In the genomic region with DNA sequence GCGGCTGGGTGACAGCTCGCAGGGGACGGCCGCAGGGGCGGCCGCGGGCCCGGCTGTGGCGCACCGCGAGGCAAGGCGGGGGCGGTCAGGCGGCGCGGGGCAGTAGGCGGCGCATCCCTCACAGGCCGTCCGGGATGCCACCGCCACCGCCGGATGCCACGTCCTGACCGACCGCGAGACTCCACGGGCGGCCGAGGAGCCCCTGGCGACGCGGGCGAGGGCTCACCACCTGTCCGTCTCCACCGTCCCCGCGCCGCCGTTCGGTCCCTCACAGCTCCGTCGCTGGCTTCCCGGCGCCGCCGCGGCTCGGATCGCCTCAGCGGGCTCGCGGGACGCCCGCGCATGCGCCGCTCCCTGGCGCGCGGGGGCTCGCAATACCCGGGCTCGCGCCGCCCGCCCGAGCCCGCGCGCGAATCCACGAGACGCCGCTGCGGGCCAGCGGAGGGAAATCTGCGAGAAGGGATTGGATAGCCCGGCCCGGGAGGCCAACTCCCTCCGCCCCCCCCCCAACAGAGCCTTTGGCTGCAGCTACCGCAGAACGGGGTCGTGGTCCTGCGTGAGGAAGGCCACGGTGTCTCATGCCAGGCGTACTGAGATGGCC, we compare ENCODE assay signal across 8 mouse cellular contexts. TPM values are rescaled to one million over a fixed set of nuclear protein-coding genes. Genes with fewer than 3 reads are reported as not detected.
A peak's percentile ranks its signal among the peaks of the same experiment; 100 is the strongest.
DNase-seq lines count a peak whose midpoint lies in the region; ATAC-seq and TF ChIP-seq lines count a peak whose summit lies in the region.

Gene Dock3, minus strand, starts transcription at position 371 of the 601 bp plus-strand sequence.

- H3K27me3 ChIP-seq in embryonic facial prominence, embryonic 13.5 days, result peaks cover 92% of the 10 kb centered on the region
- peaks cover 74% of the 10 kb centered on the region for H3K27me3 ChIP-seq in heart, embryonic 11.5 days (ENCODE audit: control insufficient read depth, insufficient read depth, low read length)
- H3K27me3 ChIP-seq in liver, embryonic 14.5 days (ENCODE audit: control insufficient read depth, insufficient read depth, low read length), result peaks cover 57% of the 10 kb centered on the region
- H3K27me3 ChIP-seq in neural tube, embryonic 13.5 days, result peaks cover 62% of the 10 kb centered on the region

- peak within 1 kb of the TSS; percentile 62 for H3K9ac ChIP-seq in embryonic facial prominence, embryonic 13.5 days
- peak within 1 kb of the TSS; percentile 50; the same call in 1 of the 2 replicates for H3K9ac ChIP-seq in heart, embryonic 11.5 days (ENCODE audit: low read depth, low read length)
- H3K9ac ChIP-seq in liver, embryonic 14.5 days (replicated peaks), result no peak within 1 kb of the TSS
- H3K9ac ChIP-seq in neural tube, embryonic 13.5 days, result peak within 1 kb of the TSS; percentile 93

- no peak for TF ChIP-seq CTCF in liver, embryonic 14.5 days (IDR thresholded peaks at IDR 0.05; ENCODE audit: low read depth)

- no peak for TF ChIP-seq EP300 in liver, embryonic 14.5 days (IDR thresholded peaks at IDR 0.05; ENCODE audit: low read depth)

- no peaks in the 10 kb centered on the region for H3K9me3 ChIP-seq in embryonic facial prominence, embryonic 13.5 days
- H3K9me3 ChIP-seq in heart, embryonic 11.5 days (replicated peaks; ENCODE audit: control insufficient read depth, low read length), result no peaks in the 10 kb centered on the region
- no peaks in the 10 kb centered on the region for H3K9me3 ChIP-seq in liver, embryonic 14.5 days (ENCODE audit: control insufficient read depth, low read length)
- no peaks in the 10 kb centered on the region for H3K9me3 ChIP-seq in neural tube, embryonic 13.5 days

- peak within 1 kb of the TSS; percentile 99 for H3K4me2 ChIP-seq in embryonic facial prominence, embryonic 13.5 days
- peak within 1 kb of the TSS; percentile 99 for H3K4me2 ChIP-seq in heart, embryonic 11.5 days
- peak within 1 kb of the TSS; percentile 64 for H3K4me2 ChIP-seq in liver, embryonic 14.5 days (ENCODE audit: low read depth)
- peak within 1 kb of the TSS; percentile 73 for H3K4me2 ChIP-seq in neural tube, embryonic 13.5 days

- H3K4me3 ChIP-seq in embryonic facial prominence, embryonic 13.5 days, result peak within 1 kb of the TSS; percentile 59
- H3K4me3 ChIP-seq in heart, embryonic 11.5 days (ENCODE audit: low read depth, low read length), result peak within 1 kb of the TSS; percentile 63
- peak within 1 kb of the TSS; percentile 18 to 39; a peak in 3 of 4 replicates for H3K4me3 ChIP-seq in liver, embryonic 14.5 days (ENCODE audit: insufficient read depth in 1 of 2, low read depth in 2 of 2, low read length in 2 of 2)
- H3K4me3 ChIP-seq in neural tube, embryonic 13.5 days, result peak within 1 kb of the TSS; percentile 87

- H3K36me3 ChIP-seq in embryonic facial prominence, embryonic 13.5 days, result no peaks in the 10 kb centered on the region
- no peaks in the 10 kb centered on the region for H3K36me3 ChIP-seq in heart, embryonic 11.5 days (ENCODE audit: control insufficient read depth, insufficient read depth, low read length)
- H3K36me3 ChIP-seq in liver, embryonic 14.5 days (replicated peaks; ENCODE audit: control insufficient read depth, insufficient read depth, low read depth), result no peaks in the 10 kb centered on the region
- no peaks in the 10 kb centered on the region for H3K36me3 ChIP-seq in neural tube, embryonic 13.5 days

- DNase-seq in adrenal gland, postnatal 36 days, result peak; percentile 74 to 82
- peak; percentile 30 to 64 for DNase-seq in kidney, postnatal 25 days
- no peak for DNase-seq in liver, embryonic 14.5 days (ENCODE audit: low read depth in 3 of 3, low spot score in 3 of 3)
- peak; percentile 53 for DNase-seq in urinary bladder, postnatal 14 days (ENCODE audit: low spot score)

- peak; percentile 47 for ATAC-seq in CD4-positive, CD25-positive, alpha-beta regulatory T cell, adult 4 months
- ATAC-seq in embryonic facial prominence, embryonic 13.5 days (ENCODE audit: insufficient number of reproducible peaks, insufficient read depth, low FRiP score, low TSS enrichment, low read depth), result peak; percentile 76
- peak; percentile 61 for ATAC-seq in heart, embryonic 11.5 days (replicated peaks; ENCODE audit: insufficient number of reproducible peaks, low FRiP score, low TSS enrichment)
- ATAC-seq in liver, embryonic 14.5 days (ENCODE audit: insufficient read depth), result no peak
- ATAC-seq in neural tube, embryonic 13.5 days (ENCODE audit: low read depth), result peak; percentile 94

- WGBS in embryonic facial prominence, embryonic 13.5 days, result under 1% methylated on average over 85 of the region's 87 CpGs
- 0% methylated on average over 65 of the region's 87 CpGs for WGBS in heart, embryonic 11.5 days (ENCODE audit: insufficient replicate concordance)
- under 1% methylated on average over 64 of the region's 87 CpGs for WGBS in liver, embryonic 14.5 days (ENCODE audit: insufficient replicate concordance)
- 1% methylated on average over 76 of the region's 87 CpGs for WGBS in neural tube, embryonic 13.5 days

- H3K4me1 ChIP-seq in embryonic facial prominence, embryonic 13.5 days, result peaks cover 8% of the 10 kb centered on the region
- 0 out of 2 replicates have a peak, but pooled peaks cover 3% of the 10 kb centered on the region for H3K4me1 ChIP-seq in heart, embryonic 11.5 days (ENCODE audit: control insufficient read depth, insufficient read depth, low read length)
- no peaks in the 10 kb centered on the region for H3K4me1 ChIP-seq in liver, embryonic 14.5 days (replicated peaks; ENCODE audit: control insufficient read depth in 2 of 2, insufficient read depth in 2 of 2, low read length in 1 of 2)
- peaks cover 14% of the 10 kb centered on the region for H3K4me1 ChIP-seq in neural tube, embryonic 13.5 days (replicated peaks)

- no peak within 1 kb of the TSS for H3K27ac ChIP-seq in embryonic facial prominence, embryonic 13.5 days
- no peak within 1 kb of the TSS for H3K27ac ChIP-seq in heart, embryonic 11.5 days (ENCODE audit: low read depth, low read length)
- no peak within 1 kb of the TSS for H3K27ac ChIP-seq in liver, embryonic 14.5 days
- peak within 1 kb of the TSS; percentile 94 for H3K27ac ChIP-seq in neural tube, embryonic 13.5 days (replicated peaks)

RNA-seq across cellular contexts. Expression of gene Dock3, which starts in this region (rescaled TPM):
- under 1 TPM in 1 of 2 experiments, not detected in 1; 0.05 TPM for polyA plus RNA-seq in CD4-positive, CD25-positive, alpha-beta regulatory T cell, adult 4 months (2017; shearing (Covaris generic))
- total RNA-seq in adrenal gland, postnatal 36 days (2021), result 1 to 10 TPM; 4.3 to 4.6 TPM
- polyA plus RNA-seq in embryonic facial prominence, embryonic 13.5 days (2015; fragmentation: Nextera tagmentation; extraction: Ambion mirVana), result 0.77 and 1.3 TPM in 2 replicates
- 0.34 and 0.56 TPM in 2 replicates for polyA plus RNA-seq in heart, embryonic 11.5 days (2014; fragmentation: Nextera tagmentation; extraction: Ambion mirVana)
- polyA plus RNA-seq in liver, embryonic 14.5 days (2012; rRNA removed), result 0.09 and 0.11 TPM in 2 replicates
- not detected in 2 replicates for polyA plus RNA-seq in liver, embryonic 14.5 days (2014; fragmentation: Nextera tagmentation; extraction: Ambion mirVana)
- polyA plus RNA-seq in neural tube, embryonic 13.5 days (2015; fragmentation: Nextera tagmentation; extraction: Ambion mirVana), result 14.6 TPM in 2 replicates

Comparison
In these comparisons a context has a peak if more than half of its experiments do, and no peak if none do; other contexts are left out.
1. Peak in ATAC-seq in CD4-positive, CD25-positive, alpha-beta regulatory T cell, adult 4 months; RNA of the gene not detected or under 1 TPM.
2. Peak in ATAC-seq, H3K4me3 ChIP-seq, H3K9ac ChIP-seq and H3K4me2 ChIP-seq in heart, embryonic 11.5 days; RNA of the gene not detected or under 1 TPM.
3. DNase-seq: peak in adrenal gland, postnatal 36 days (2 of 2), kidney, postnatal 25 days (2 of 2) and urinary bladder, postnatal 14 days (single experiment); none in liver, embryonic 14.5 days (0 of 3).
4. H3K4me3 ChIP-seq: peak in every context shown above with its lines; median percentile 87 in neural tube, embryonic 13.5 days; 63 in heart, embryonic 11.5 days; 59 in embryonic facial prominence, embryonic 13.5 days; 28 in liver, embryonic 14.5 days.
5. Peak in every context shown above with its lines, with median percentiles within 50 percentile points of each other: H3K4me2 ChIP-seq.